In genomic region chr7:24659737-24660357, GRCm38 (mm10) we compare ENCODE assay signal across 28 mouse cellular contexts. TPM values are rescaled to one million over a fixed set of nuclear protein-coding genes. Genes with fewer than 3 reads are reported as not detected.
DNase-seq lines count a peak whose midpoint lies in the region; ATAC-seq and TF ChIP-seq lines count a peak whose summit lies in the region.
"Had no signal": no experiment of that assay in that cellular context is flagged by ENCODE, and none has a peak within 500 bp of the region (broad histone marks: within the 10 kb centered on the region; RNA-seq: fewer than 3 reads in every experiment).

No protein-coding gene starts in this region.

- no peaks in the 10 kb centered on the region for H3K9me3 ChIP-seq in hindbrain, postnatal 0 days (ENCODE audit: low read length)
- no peaks in the 10 kb centered on the region for H3K9me3 ChIP-seq in hindbrain, embryonic 10.5 days
- H3K9me3 ChIP-seq in neural tube, embryonic 13.5 days = no peaks in the 10 kb centered on the region
- no peaks in the 10 kb centered on the region for H3K9me3 ChIP-seq in midbrain, postnatal 0 days (ENCODE audit: low read length)
- H3K9me3 ChIP-seq: embryonic facial prominence, embryonic 15.5 days; heart, embryonic 13.5 days; kidney, embryonic 15.5 days had no signal

- H3K27me3 ChIP-seq in hindbrain, postnatal 0 days (ENCODE audit: insufficient read depth, low read length) = no peaks in the 10 kb centered on the region; the same call in 1 of the 2 replicates
- peaks cover 3% of the 10 kb centered on the region; the same call in 1 of the 2 replicates for H3K27me3 ChIP-seq in hindbrain, embryonic 10.5 days (ENCODE audit: insufficient read depth, poor library complexity, severe bottlenecking)
- H3K27me3 ChIP-seq in neural tube, embryonic 13.5 days = no peaks in the 10 kb centered on the region
- no peaks in the 10 kb centered on the region for H3K27me3 ChIP-seq in midbrain, postnatal 0 days (ENCODE audit: insufficient read depth, low read length)
- H3K27me3 ChIP-seq: embryonic facial prominence, embryonic 15.5 days; heart, embryonic 13.5 days; kidney, embryonic 15.5 days had no signal

- no peaks in the 10 kb centered on the region for H3K36me3 ChIP-seq in hindbrain, postnatal 0 days (ENCODE audit: insufficient read depth, low read length)
- no peaks in the 10 kb centered on the region for H3K36me3 ChIP-seq in hindbrain, embryonic 10.5 days
- H3K36me3 ChIP-seq in neural tube, embryonic 13.5 days = no peaks in the 10 kb centered on the region
- no peaks in the 10 kb centered on the region for H3K36me3 ChIP-seq in midbrain, postnatal 0 days (ENCODE audit: insufficient read depth, low read length)
- H3K36me3 ChIP-seq: embryonic facial prominence, embryonic 15.5 days; G1E; heart, embryonic 13.5 days; kidney, embryonic 15.5 days had no signal

- WGBS in hindbrain, postnatal 0 days = 55% methylated on average over 12 of the region's 12 CpGs
- 73% methylated on average over 12 of the region's 12 CpGs for WGBS in hindbrain, embryonic 10.5 days
- WGBS in neural tube, embryonic 13.5 days = 62% methylated on average over 12 of the region's 12 CpGs
- 55% methylated on average over 12 of the region's 12 CpGs for WGBS in midbrain, postnatal 0 days

- no peak overlapping the region for H3K4me2 ChIP-seq in hindbrain, postnatal 0 days (ENCODE audit: low read depth, low read length)
- H3K4me2 ChIP-seq in neural tube, embryonic 13.5 days = no peak overlapping the region
- no peak overlapping the region for H3K4me2 ChIP-seq in midbrain, postnatal 0 days (ENCODE audit: low read depth, low read length, poor library complexity, severe bottlenecking)
- H3K4me2 ChIP-seq: embryonic facial prominence, embryonic 15.5 days; heart, embryonic 13.5 days; kidney, embryonic 15.5 days; liver, embryonic 11.5 days had no signal

- TF ChIP-seq CTCF in hindbrain, postnatal 0 days (IDR thresholded peaks at IDR 0.05; ENCODE audit: low read depth) = no peak
- no peak for TF ChIP-seq CTCF in midbrain, postnatal 0 days (IDR thresholded peaks at IDR 0.05)

- peak; percentile 51; the same call in 1 of the 2 replicates for ATAC-seq in hindbrain, postnatal 0 days
- ATAC-seq in neural tube, embryonic 13.5 days (ENCODE audit: low read depth) = peak; percentile 53; the same call in 1 of the 2 replicates
- ATAC-seq in midbrain, postnatal 0 days (ENCODE audit: low FRiP score) = peak; percentile 47; the same call in 1 of the 2 replicates

- no peak overlapping the region for H3K27ac ChIP-seq in hindbrain, postnatal 0 days
- no peak overlapping the region for H3K27ac ChIP-seq in hindbrain, embryonic 10.5 days
- no peak overlapping the region for H3K27ac ChIP-seq in neural tube, embryonic 13.5 days (replicated peaks)
- no peak overlapping the region for H3K27ac ChIP-seq in midbrain, postnatal 0 days (ENCODE audit: low read depth, low read length)
- H3K27ac ChIP-seq: embryonic facial prominence, embryonic 15.5 days; heart, embryonic 13.5 days; kidney, embryonic 15.5 days had no signal

- H3K4me1 ChIP-seq in hindbrain, postnatal 0 days (ENCODE audit: insufficient read depth, low read length) = no peaks in the 10 kb centered on the region
- H3K4me1 ChIP-seq in hindbrain, embryonic 10.5 days (replicated peaks) = peaks cover under 1% of the 10 kb centered on the region; the same call in 1 of the 2 replicates
- H3K4me1 ChIP-seq in neural tube, embryonic 13.5 days (replicated peaks) = no peaks in the 10 kb centered on the region; the same call in 1 of the 2 replicates
- no peaks in the 10 kb centered on the region for H3K4me1 ChIP-seq in midbrain, postnatal 0 days (ENCODE audit: insufficient read depth, low read length)
- H3K4me1 ChIP-seq: embryonic facial prominence, embryonic 15.5 days; heart, embryonic 13.5 days; kidney, embryonic 15.5 days had no signal

- DNase-seq in adrenal gland, postnatal 14 days = peak; percentile 35
- DNase-seq in adrenal gland, adult 18-20 months (ENCODE audit: low spot score in 2 of 2) = no peak
- DNase-seq in hindbrain, postnatal 0 days (ENCODE audit: low spot score) = peak; percentile 52
- no peak for DNase-seq in hindbrain, embryonic 10.5 days (ENCODE audit: low spot score)
- DNase-seq in neural tube, embryonic 10.5 days (ENCODE audit: extremely low spot score, low spot score) = no peak
- DNase-seq in midbrain, postnatal 0 days (ENCODE audit: low spot score) = peak; percentile 30
- no peak for DNase-seq in ovary, postnatal 36 days (ENCODE audit: low spot score)
- DNase-seq: cerebellum, adult 2 months; cerebellum, postnatal 36 days; heart, adult 18-20 months; kidney, postnatal 4 days; lung, adult 18-20 months; lung, postnatal 36 days; thymus, adult 18-20 months had no signal

- no peak overlapping the region for H3K4me3 ChIP-seq in hindbrain, postnatal 0 days (ENCODE audit: low read length)
- no peak overlapping the region for H3K4me3 ChIP-seq in hindbrain, embryonic 10.5 days
- no peak overlapping the region for H3K4me3 ChIP-seq in neural tube, embryonic 13.5 days
- no peak overlapping the region for H3K4me3 ChIP-seq in midbrain, postnatal 0 days (ENCODE audit: low read depth, low read length)
- H3K4me3 ChIP-seq: embryonic facial prominence, embryonic 15.5 days; heart, embryonic 13.5 days; kidney, embryonic 15.5 days had no signal

- no peak overlapping the region for H3K9ac ChIP-seq in hindbrain, postnatal 0 days (replicated peaks; ENCODE audit: low read length)
- no peak overlapping the region for H3K9ac ChIP-seq in neural tube, embryonic 13.5 days
- H3K9ac ChIP-seq in midbrain, postnatal 0 days (replicated peaks; ENCODE audit: low read length, poor library complexity, severe bottlenecking) = no peak overlapping the region
- H3K9ac ChIP-seq: embryonic facial prominence, embryonic 15.5 days; heart, embryonic 13.5 days; kidney, embryonic 15.5 days had no signal

RNA-seq across cellular contexts. Expression of gene Tex101, which starts 16.6 kb away (rescaled TPM):
- not detected in 2 replicates for total RNA-seq in adrenal gland, postnatal 14 days (2021)
- total RNA-seq in adrenal gland, adult 18-20 months (2021) = not detected
- not detected in 2 replicates for total RNA-seq in hindbrain, postnatal 0 days (2014; rRNA removed)
- not detected in 2 replicates for polyA plus RNA-seq in hindbrain, postnatal 0 days (2015; fragmentation: Nextera tagmentation; extraction: Ambion mirVana)
- not detected in 2 replicates for polyA plus RNA-seq in hindbrain, embryonic 10.5 days (2016; fragmentation: Nextera tagmentation; extraction: Ambion mirVana)
- polyA plus RNA-seq in neural tube, embryonic 13.5 days (2015; fragmentation: Nextera tagmentation; extraction: Ambion mirVana) = not detected in 2 replicates
- not detected in 2 replicates for total RNA-seq in midbrain, postnatal 0 days (2014; rRNA removed)
- polyA plus RNA-seq in midbrain, postnatal 0 days (2015; fragmentation: Nextera tagmentation; extraction: Ambion mirVana) = not detected in 2 replicates
- total RNA-seq: gastrocnemius, adult 8-10 months; heart, adult 18-20 months; heart, postnatal 25 days; layer of hippocampus, postnatal 14 days had no signal
- polyA plus RNA-seq: cerebellum, adult 2 months; embryonic facial prominence, embryonic 15.5 days; frontal cortex, adult 2 months; G1E; heart, embryonic 13.5 days; intestine, embryonic 14.5 days; kidney, embryonic 15.5 days; limb, embryonic 11.5 days; liver, embryonic 11.5 days; spleen, adult 2 months; stomach, embryonic 14.5 days had no signal

RNA-seq across cellular contexts. Expression of gene Lypd3, which starts 23.5 kb away (rescaled TPM):
- 0.38 and 0.59 TPM in 2 replicates for total RNA-seq in adrenal gland, postnatal 14 days (2021)
- total RNA-seq in adrenal gland, adult 18-20 months (2021) = under 1 TPM in 1 of 2 experiments, not detected in 1; 0.50 TPM
- total RNA-seq in hindbrain, postnatal 0 days (2014; rRNA removed) = 1.3 and 1.4 TPM in 2 replicates
- 1.2 and 1.3 TPM in 2 replicates for polyA plus RNA-seq in hindbrain, postnatal 0 days (2015; fragmentation: Nextera tagmentation; extraction: Ambion mirVana)
- 0.47 and 2.1 TPM in 2 replicates for polyA plus RNA-seq in hindbrain, embryonic 10.5 days (2016; fragmentation: Nextera tagmentation; extraction: Ambion mirVana)
- polyA plus RNA-seq in neural tube, embryonic 13.5 days (2015; fragmentation: Nextera tagmentation; extraction: Ambion mirVana) = 0.22 and 0.23 TPM in 2 replicates
- total RNA-seq in midbrain, postnatal 0 days (2014; rRNA removed) = 0.99 and 1.5 TPM in 2 replicates
- 1.8 and 2.2 TPM in 2 replicates for polyA plus RNA-seq in midbrain, postnatal 0 days (2015; fragmentation: Nextera tagmentation; extraction: Ambion mirVana)
- total RNA-seq: G1E; gastrocnemius, adult 8-10 months; heart, adult 18-20 months; heart, postnatal 25 days had no signal
- polyA plus RNA-seq: frontal cortex, adult 2 months; G1E; spleen, adult 2 months had no signal

RNA-seq across cellular contexts. Expression of gene BC049730, which starts 49.2 kb away (rescaled TPM):
- not detected in 2 replicates for total RNA-seq in adrenal gland, postnatal 14 days (2021)
- not detected for total RNA-seq in adrenal gland, adult 18-20 months (2021)
- not detected in 2 replicates for total RNA-seq in hindbrain, postnatal 0 days (2014; rRNA removed)
- polyA plus RNA-seq in hindbrain, postnatal 0 days (2015; fragmentation: Nextera tagmentation; extraction: Ambion mirVana) = not detected in 2 replicates
- not detected in 2 replicates for polyA plus RNA-seq in hindbrain, embryonic 10.5 days (2016; fragmentation: Nextera tagmentation; extraction: Ambion mirVana)
- not detected in 2 replicates for polyA plus RNA-seq in neural tube, embryonic 13.5 days (2015; fragmentation: Nextera tagmentation; extraction: Ambion mirVana)
- not detected in 2 replicates for total RNA-seq in midbrain, postnatal 0 days (2014; rRNA removed)
- polyA plus RNA-seq in midbrain, postnatal 0 days (2015; fragmentation: Nextera tagmentation; extraction: Ambion mirVana) = not detected in 2 replicates
- total RNA-seq: G1E; gastrocnemius, adult 8-10 months; heart, adult 18-20 months; heart, postnatal 25 days; layer of hippocampus, postnatal 14 days had no signal
- polyA plus RNA-seq: cerebellum, adult 2 months; embryonic facial prominence, embryonic 15.5 days; frontal cortex, adult 2 months; G1E; heart, embryonic 13.5 days; intestine, embryonic 14.5 days; kidney, embryonic 15.5 days; limb, embryonic 11.5 days; liver, embryonic 11.5 days; spleen, adult 2 months; stomach, embryonic 14.5 days had no signal

RNA-seq across cellular contexts. Expression of gene Phldb3, which starts 49.3 kb away (rescaled TPM):
- 3.2 and 4.3 TPM in 2 replicates for total RNA-seq in adrenal gland, postnatal 14 days (2021)
- 1 to 10 TPM; 3.8 to 5.2 TPM for total RNA-seq in adrenal gland, adult 18-20 months (2021)
- 0.11 and 0.73 TPM in 2 replicates for total RNA-seq in hindbrain, postnatal 0 days (2014; rRNA removed)
- not detected in 2 replicates for polyA plus RNA-seq in hindbrain, postnatal 0 days (2015; fragmentation: Nextera tagmentation; extraction: Ambion mirVana)
- polyA plus RNA-seq in hindbrain, embryonic 10.5 days (2016; fragmentation: Nextera tagmentation; extraction: Ambion mirVana) = not detected in 2 replicates
- not detected in 2 replicates for polyA plus RNA-seq in neural tube, embryonic 13.5 days (2015; fragmentation: Nextera tagmentation; extraction: Ambion mirVana)
- total RNA-seq in midbrain, postnatal 0 days (2014; rRNA removed) = 0.11 and 0.14 TPM in 2 replicates
- polyA plus RNA-seq in midbrain, postnatal 0 days (2015; fragmentation: Nextera tagmentation; extraction: Ambion mirVana) = not detected in 2 replicates
- polyA plus RNA-seq: heart, embryonic 13.5 days had no signal

Comparison
In these comparisons a context has a peak if more than half of its experiments do, and no peak if none do; other contexts are left out.
1. DNase-seq: peak in adrenal gland, postnatal 14 days (single experiment), hindbrain, postnatal 0 days (single experiment) and midbrain, postnatal 0 days (single experiment); none in adrenal gland, adult 18-20 months (0 of 2), hindbrain, embryonic 10.5 days (single experiment), neural tube, embryonic 10.5 days (single experiment) and ovary, postnatal 36 days (single experiment).
2. Peak in every context shown above with its lines, with median percentiles within 50 percentile points of each other: ATAC-seq.